Mouse (Mus musculus): ENCODE results near the gene Itgam. TPM values are rescaled to one million over a fixed set of nuclear protein-coding genes. Genes with fewer than 3 reads are reported as not detected.

Itgam gene
- polyA plus RNA-seq, 1 experiment from 2014 or later: 0.37 TPM

DNA sequence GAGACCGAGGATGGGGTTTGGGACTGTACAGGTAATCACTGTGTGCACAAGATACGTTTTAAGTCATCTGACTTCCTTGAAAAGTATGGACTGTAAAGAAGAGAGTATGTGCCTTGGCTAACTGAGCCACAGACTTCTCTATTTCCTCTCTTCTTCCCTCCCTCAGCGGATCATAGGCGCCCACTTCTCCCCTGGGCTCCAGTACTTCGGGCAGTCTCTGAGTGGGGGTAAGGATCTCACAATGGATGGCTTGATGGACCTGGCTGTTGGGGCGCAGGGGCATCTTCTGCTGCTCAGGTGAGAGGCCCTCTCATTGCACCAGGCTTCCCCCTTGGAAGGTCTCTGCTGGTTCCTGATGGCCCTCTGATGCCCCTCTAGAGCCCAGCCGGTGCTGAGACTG, 45.0 kb downstream of the Itgam start:
- ATAC-seq (ENCODE audit: insufficient read depth, low FRiP score, low TSS enrichment): no peak
- Histone ChIP-seq H3K9ac (ENCODE audit: low read length) (no peak overlapping the region), H3K4me3 (ENCODE audit: low read depth, low read length) (no peak overlapping the region), H3K27me3 (ENCODE audit: control insufficient read depth, insufficient read depth, low read length) (no peaks in the 10 kb centered on the region), H3K4me1 (ENCODE audit: control insufficient read depth, insufficient read depth, low read length) (no peaks in the 10 kb centered on the region), H3K9me3 (ENCODE audit: control insufficient read depth, low read length) (no peaks in the 10 kb centered on the region), H3K4me2 (ENCODE audit: low read depth) (no peak overlapping the region), H3K36me3 (ENCODE audit: control insufficient read depth, insufficient read depth, low read length) (no peaks in the 10 kb centered on the region), H3K27ac (ENCODE audit: low read depth, low read length) (no peak overlapping the region)
- WGBS: 87% methylated on average over 7 of the region's 7 CpGs
- DNase-seq (ENCODE audit: low spot score): no peak

DNA sequence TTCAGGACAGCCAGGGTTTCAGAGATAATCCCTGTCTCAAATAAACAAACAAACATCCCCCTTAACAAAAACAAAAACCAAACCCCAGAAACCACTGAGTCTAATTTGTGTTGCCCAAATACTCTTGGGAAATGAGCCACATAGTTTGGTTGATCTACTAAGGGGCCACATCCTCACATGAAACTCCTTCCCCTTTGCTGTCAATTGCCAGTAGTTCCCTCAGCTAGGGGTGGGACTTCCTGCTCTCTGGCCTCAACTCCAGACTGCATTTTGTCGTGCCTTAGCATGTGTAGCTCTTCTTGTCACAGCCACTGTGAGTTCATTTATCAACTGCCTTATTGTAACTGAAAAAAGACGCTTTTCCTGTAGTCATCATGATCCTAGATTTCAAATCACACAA, 47.9 kb downstream of the Itgam start:
- H3K36me3 ChIP-seq (ENCODE audit: control insufficient read depth, insufficient read depth, low read length): no peaks in the 10 kb centered on the region
- no peak overlapping the region for H3K4me3 ChIP-seq (ENCODE audit: low read depth, low read length)
- no peak overlapping the region for H3K9ac ChIP-seq (ENCODE audit: low read length)
- ATAC-seq (ENCODE audit: insufficient read depth, low FRiP score, low TSS enrichment) (no peak), DNase-seq (ENCODE audit: low spot score) (no peak)
- H3K4me1 ChIP-seq (ENCODE audit: control insufficient read depth, insufficient read depth, low read length): no peaks in the 10 kb centered on the region
- no peaks in the 10 kb centered on the region for H3K27me3 ChIP-seq (ENCODE audit: control insufficient read depth, insufficient read depth, low read length)
- H3K27ac ChIP-seq (ENCODE audit: low read depth, low read length): no peak overlapping the region
- no peak overlapping the region for H3K4me2 ChIP-seq (ENCODE audit: low read depth)
- 78% methylated on average over 2 of the region's 2 CpGs for WGBS
- no peaks in the 10 kb centered on the region for H3K9me3 ChIP-seq (ENCODE audit: control insufficient read depth, low read length)

DNA sequence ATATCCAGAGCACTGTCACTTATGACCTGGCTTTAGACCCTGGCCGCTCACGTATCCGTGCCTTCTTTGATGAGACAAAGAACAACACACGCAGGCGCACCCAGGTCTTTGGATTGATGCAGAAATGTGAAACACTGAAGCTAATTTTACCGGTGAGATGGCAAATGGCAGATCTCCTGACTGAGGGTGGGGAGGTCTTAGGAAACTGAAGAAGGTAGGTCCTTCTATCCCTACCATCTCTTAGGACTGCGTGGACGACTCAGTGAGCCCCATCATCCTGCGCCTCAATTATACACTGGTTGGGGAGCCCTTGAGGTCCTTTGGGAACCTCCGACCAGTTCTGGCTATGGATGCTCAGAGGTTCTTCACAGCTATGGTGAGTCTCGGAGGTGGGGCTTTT, 49.7 kb downstream of the Itgam start:
- H3K27ac ChIP-seq (ENCODE audit: low read depth, low read length): no peak overlapping the region
- ATAC-seq (ENCODE audit: insufficient read depth, low FRiP score, low TSS enrichment): no peak

DNA sequence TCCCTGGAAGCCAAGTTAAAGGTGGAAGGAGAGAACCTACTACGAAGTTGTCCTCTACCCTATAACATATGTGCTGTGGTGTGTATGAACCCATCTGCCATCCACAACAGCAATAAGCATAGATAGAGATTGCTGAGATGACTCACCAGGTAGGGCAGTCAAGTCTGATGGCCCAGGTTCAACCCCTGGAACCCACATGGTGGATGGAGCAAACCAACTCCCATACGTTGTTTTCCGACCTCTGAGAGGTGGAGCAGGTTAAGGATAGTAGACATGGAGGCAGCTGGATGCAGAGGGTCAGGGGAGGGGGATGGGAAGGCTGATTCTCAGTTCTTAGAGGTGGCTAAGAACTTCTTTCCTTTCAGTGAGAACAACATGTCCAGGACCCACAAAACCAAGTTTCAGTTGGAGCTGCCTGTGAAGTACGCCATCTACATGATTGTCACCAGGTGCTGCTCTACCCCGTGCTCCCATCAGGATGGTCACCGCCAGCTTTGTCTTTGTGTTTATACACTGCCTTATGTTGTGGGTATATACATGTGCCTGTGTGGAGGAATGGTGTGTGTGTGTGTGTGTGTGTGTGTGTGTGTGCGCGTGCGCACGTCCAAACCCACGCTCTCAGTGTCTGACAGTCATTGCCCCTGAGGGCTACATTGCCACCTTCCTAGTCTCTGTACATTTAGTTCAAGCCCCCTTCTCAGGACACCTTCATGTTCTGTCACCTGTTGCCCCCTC, 52.1 kb downstream of the Itgam start:
- DNase-seq (ENCODE audit: low spot score): no peak
- H3K27ac ChIP-seq (ENCODE audit: low read depth, low read length): no peak overlapping the region
- H3K27me3 ChIP-seq (ENCODE audit: control insufficient read depth, insufficient read depth, low read length): no peaks in the 10 kb centered on the region
- no peak overlapping the region for H3K4me3 ChIP-seq (ENCODE audit: low read depth, low read length)
- H3K4me1 ChIP-seq (ENCODE audit: control insufficient read depth, insufficient read depth, low read length): no peaks in the 10 kb centered on the region
- H3K36me3 ChIP-seq (ENCODE audit: control insufficient read depth, insufficient read depth, low read length): no peaks in the 10 kb centered on the region
- ATAC-seq (ENCODE audit: insufficient read depth, low FRiP score, low TSS enrichment): no peak
- no peak overlapping the region for H3K4me2 ChIP-seq (ENCODE audit: low read depth)
- 92% methylated on average over 11 of the region's 11 CpGs for WGBS
- no peaks in the 10 kb centered on the region for H3K9me3 ChIP-seq (ENCODE audit: control insufficient read depth, low read length)
- no peak overlapping the region for H3K9ac ChIP-seq (ENCODE audit: low read length)

More for the DNA sequence above, 49.7 kb downstream of the Itgam start:
- Histone ChIP-seq H3K27me3 (ENCODE audit: control insufficient read depth, insufficient read depth, low read length) (no peaks in the 10 kb centered on the region), H3K9me3 (ENCODE audit: control insufficient read depth, low read length) (no peaks in the 10 kb centered on the region), H3K4me2 (ENCODE audit: low read depth) (no peak overlapping the region), H3K4me3 (ENCODE audit: low read depth, low read length) (no peak overlapping the region), H3K4me1 (ENCODE audit: control insufficient read depth, insufficient read depth, low read length) (no peaks in the 10 kb centered on the region), H3K36me3 (ENCODE audit: control insufficient read depth, insufficient read depth, low read length) (no peaks in the 10 kb centered on the region), H3K9ac (ENCODE audit: low read length) (no peak overlapping the region)
- WGBS: 92% methylated on average over 11 of the region's 11 CpGs
- DNase-seq (ENCODE audit: low spot score): no peak

DNA sequence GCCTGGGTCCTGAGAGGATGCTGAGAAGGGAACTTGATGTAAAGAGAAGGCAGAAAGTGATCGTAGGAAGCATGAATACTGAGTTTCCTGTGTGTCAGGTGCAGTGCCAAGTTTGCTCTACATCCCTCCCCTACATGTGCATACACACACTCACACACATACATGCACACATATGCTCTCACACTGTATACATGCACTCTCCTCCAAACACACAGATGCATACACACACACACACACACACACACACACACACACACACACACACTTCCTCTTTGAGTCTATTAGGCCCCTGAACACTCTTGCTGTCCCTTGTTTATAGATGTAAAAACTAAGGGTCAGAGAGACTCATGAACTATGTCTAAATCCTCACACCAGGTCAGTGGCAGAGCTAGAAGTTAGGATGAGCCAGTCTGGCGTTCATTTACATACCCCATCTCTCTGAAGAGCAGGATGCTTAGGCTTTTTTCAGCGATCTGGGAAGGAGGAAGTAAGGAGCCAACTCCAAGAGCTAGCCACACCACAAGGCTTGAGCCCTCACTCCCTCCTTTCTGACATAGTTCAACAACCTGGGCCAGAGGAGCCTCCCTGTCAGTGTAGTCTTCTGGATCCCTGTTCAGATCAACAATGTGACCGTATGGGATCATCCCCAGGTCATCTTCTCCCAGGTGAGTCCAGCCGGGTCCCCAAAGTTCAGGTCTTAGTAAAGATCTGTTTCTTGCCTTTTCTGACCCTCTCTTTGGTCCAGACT, 52.9 kb downstream of the Itgam start:
- Histone ChIP-seq H3K4me3 (ENCODE audit: low read depth, low read length) (no peak overlapping the region), H3K9me3 (ENCODE audit: control insufficient read depth, low read length) (no peaks in the 10 kb centered on the region), H3K27ac (ENCODE audit: low read depth, low read length) (no peak overlapping the region), H3K4me1 (ENCODE audit: control insufficient read depth, insufficient read depth, low read length) (no peaks in the 10 kb centered on the region), H3K36me3 (ENCODE audit: control insufficient read depth, insufficient read depth, low read length) (no peaks in the 10 kb centered on the region), H3K4me2 (ENCODE audit: low read depth) (no peak overlapping the region), H3K9ac (ENCODE audit: low read length) (no peak overlapping the region), H3K27me3 (ENCODE audit: control insufficient read depth, insufficient read depth, low read length) (no peaks in the 10 kb centered on the region)
- DNase-seq (ENCODE audit: low spot score): no peak
- no peak for ATAC-seq (ENCODE audit: insufficient read depth, low FRiP score, low TSS enrichment)
- 84% methylated on average over 5 of the region's 5 CpGs for WGBS

DNA sequence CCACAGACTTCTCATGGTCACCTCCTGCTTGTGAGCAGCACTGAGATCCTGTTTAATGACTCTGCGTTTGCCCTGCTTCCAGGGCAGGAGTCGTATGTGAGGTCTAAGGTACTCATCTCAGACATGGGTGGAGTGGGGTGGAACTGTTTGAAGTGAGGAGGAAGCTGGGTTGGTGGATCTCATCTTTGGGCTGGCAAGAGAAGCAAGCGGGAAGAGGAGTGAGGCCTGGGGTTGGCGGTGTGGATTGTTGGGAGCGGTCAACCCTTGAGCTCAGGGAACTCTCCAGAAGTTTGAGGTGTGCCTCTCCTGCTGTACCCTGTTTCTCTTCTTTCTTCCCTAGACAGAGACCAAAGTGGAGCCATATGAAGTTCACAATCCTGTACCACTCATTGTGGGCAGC, 54.0 kb downstream of the Itgam start:
- DNase-seq (ENCODE audit: low spot score) (no peak), ATAC-seq (ENCODE audit: insufficient read depth, low FRiP score, low TSS enrichment) (no peak)
- Histone ChIP-seq H3K27me3 (ENCODE audit: control insufficient read depth, insufficient read depth, low read length) (no peaks in the 10 kb centered on the region), H3K9me3 (ENCODE audit: control insufficient read depth, low read length) (no peaks in the 10 kb centered on the region), H3K27ac (ENCODE audit: low read depth, low read length) (no peak overlapping the region), H3K36me3 (ENCODE audit: control insufficient read depth, insufficient read depth, low read length) (no peaks in the 10 kb centered on the region), H3K4me2 (ENCODE audit: low read depth) (no peak overlapping the region), H3K4me1 (ENCODE audit: control insufficient read depth, insufficient read depth, low read length) (no peaks in the 10 kb centered on the region), H3K4me3 (ENCODE audit: low read depth, low read length) (no peak overlapping the region), H3K9ac (ENCODE audit: low read length) (no peak overlapping the region)
- 94% methylated on average over 5 of the region's 5 CpGs for WGBS

DNA sequence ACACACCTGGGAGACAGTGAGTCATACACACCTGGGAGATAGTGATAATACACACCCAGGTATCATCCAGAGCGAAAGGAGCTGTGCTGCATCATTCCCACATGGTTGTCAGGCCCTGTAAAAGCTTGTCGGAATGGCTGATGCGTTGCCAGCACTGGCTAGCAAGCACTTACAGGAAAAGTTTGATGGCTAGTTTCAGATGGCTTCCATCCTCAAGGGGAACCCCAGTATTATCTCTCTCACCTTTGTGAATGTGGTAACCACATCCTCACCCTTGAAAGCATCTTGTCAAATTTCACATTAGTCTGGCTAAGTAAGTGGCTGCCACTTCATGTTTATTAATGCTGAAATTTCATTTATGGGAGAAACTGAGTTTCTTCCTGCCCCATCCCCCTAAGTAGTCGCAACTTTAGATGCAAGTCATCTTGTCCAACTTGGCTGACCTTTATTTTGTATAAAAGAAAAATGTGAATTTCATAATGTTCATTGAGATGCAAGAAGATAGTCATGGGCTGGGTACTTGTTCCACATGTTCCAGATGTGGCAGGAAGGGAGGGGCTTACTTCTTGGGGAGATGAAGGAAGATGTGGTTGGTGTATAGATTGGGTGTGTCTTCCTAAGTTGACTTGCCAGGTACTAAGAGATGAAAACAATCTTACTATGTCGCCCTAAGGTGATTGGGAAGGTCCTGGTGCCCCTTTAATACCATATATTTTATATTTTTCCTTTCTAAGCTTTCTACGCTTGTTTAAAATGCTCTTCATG, 57.5 kb downstream of the Itgam start:
- Histone ChIP-seq H3K4me1 (ENCODE audit: control insufficient read depth, insufficient read depth, low read length) (no peaks in the 10 kb centered on the region), H3K27me3 (ENCODE audit: control insufficient read depth, insufficient read depth, low read length) (no peaks in the 10 kb centered on the region), H3K27ac (ENCODE audit: low read depth, low read length) (no peak overlapping the region), H3K4me2 (ENCODE audit: low read depth) (no peak overlapping the region), H3K9me3 (ENCODE audit: control insufficient read depth, low read length) (no peaks in the 10 kb centered on the region), H3K9ac (ENCODE audit: low read length) (no peak overlapping the region), H3K4me3 (ENCODE audit: low read depth, low read length) (no peak overlapping the region), H3K36me3 (ENCODE audit: control insufficient read depth, insufficient read depth, low read length) (no peaks in the 10 kb centered on the region)
- no peak for DNase-seq (ENCODE audit: low spot score)
- WGBS: 86% methylated on average over 6 of the region's 6 CpGs
- no peak for ATAC-seq (ENCODE audit: insufficient read depth, low FRiP score, low TSS enrichment)

DNA sequence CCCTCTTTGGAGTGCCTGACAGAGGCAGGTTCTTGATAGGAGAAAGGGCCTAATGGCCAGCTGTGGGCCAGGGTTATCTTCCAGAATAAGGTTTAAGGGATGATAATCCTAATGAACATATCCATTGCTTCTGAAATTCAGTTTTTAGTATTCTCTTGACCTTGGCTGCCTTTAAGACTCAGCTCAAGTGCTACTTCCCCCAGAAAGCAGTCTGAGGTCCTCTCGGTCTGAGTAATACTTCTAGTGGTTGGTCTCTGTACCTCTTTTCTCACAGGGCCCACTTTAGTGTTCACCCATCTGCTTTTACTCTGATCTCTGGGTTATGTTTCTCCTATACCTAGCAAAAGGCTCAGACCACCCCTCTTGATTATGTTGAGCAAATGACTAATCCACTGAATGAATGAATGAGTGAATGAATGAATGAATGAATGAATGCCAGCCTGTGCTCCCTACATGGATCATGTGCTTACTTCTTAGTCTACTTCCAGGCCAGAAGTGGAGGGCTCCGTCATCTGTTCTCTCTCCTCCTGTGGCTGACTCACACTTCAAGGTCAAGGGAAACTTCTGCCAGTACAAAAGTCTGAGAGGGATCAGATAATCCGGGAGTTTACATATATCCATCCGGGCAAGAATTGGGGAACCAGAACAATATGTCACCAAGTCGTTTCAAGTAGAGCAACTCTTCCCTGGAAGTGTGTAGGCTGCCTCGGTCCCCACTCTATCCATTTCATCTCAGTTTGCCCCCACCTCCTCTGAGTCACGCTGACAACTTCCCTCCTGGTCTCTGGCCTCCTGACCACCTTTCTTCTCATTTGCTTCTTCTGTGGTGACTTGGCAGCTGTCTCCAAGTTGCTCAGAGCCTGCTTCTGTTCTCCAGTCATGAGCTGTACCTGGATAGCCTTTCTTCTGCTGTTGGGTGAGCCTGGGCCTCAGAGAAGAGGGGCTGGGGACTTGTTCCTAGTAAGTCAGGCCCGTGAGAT, 66.6 kb downstream of the Itgam start, which contains the start of gene Itgax:
Gene Itgax, plus strand, starts transcription at position 807 of the 980 bp plus-strand sequence.
- 89% methylated on average over 8 of the region's 8 CpGs for WGBS
- no peaks in the 10 kb centered on the region for H3K27me3 ChIP-seq (ENCODE audit: control insufficient read depth, insufficient read depth, low read length)
- H3K9ac ChIP-seq (ENCODE audit: low read length): no peak within 1 kb of the TSS
- no peaks in the 10 kb centered on the region for H3K36me3 ChIP-seq (ENCODE audit: control insufficient read depth, insufficient read depth, low read length)
- H3K4me1 ChIP-seq (ENCODE audit: control insufficient read depth, insufficient read depth, low read length): no peaks in the 10 kb centered on the region
- no peak within 1 kb of the TSS for H3K4me3 ChIP-seq (ENCODE audit: low read depth, low read length)
- ATAC-seq (ENCODE audit: insufficient read depth, low FRiP score, low TSS enrichment): no peak
- H3K4me2 ChIP-seq (ENCODE audit: low read depth): no peak within 1 kb of the TSS
- DNase-seq (ENCODE audit: low spot score): no peak
- H3K9me3 ChIP-seq (ENCODE audit: control insufficient read depth, low read length): no peaks in the 10 kb centered on the region
- H3K27ac ChIP-seq (ENCODE audit: low read depth, low read length): no peak within 1 kb of the TSS

All from neural tube, embryonic 11.5 days (tissue).